Mouse (Mus musculus) intestine, postnatal 0 days (tissue): Measurements from ENCODE around the gene Taf12. TPM values are rescaled to one million over a fixed set of nuclear protein-coding genes. Genes with fewer than 3 reads are reported as not detected.
A peak's percentile ranks its signal among the peaks of the same experiment; 100 is the strongest.

Source experiments
- ATAC-seq: fragments of 200-750 bp; cut with Nextera tagmentation; 2 replicates; pipeline ENCODE4 v1.8.0; 2017; ENCODE audit warnings: mild to moderate bottlenecking, moderate TSS enrichment, moderate library complexity
- H3K27ac ChIP-seq: fragments of 300-500 bp; sonication (generic); 2 replicates; pipeline ENCODE4 v1.5.1; 2014; ENCODE audit warnings: mild to moderate bottlenecking, low read depth, low read length, moderate library complexity
- H3K27me3 ChIP-seq: fragments of 300-500 bp; sonication (generic); replicated peaks from 2 replicates; pipeline ENCODE4 v1.6.1; 2014; ENCODE audit warnings: low read length, mixed read lengths; ENCODE audit not compliant: control insufficient read depth, insufficient read depth
- H3K36me3 ChIP-seq: fragments of 300-500 bp; sonication (generic); 2 replicates; pipeline ENCODE4 v1.6.1; 2014; ENCODE audit warnings: mild to moderate bottlenecking, moderate library complexity; ENCODE audit not compliant: control insufficient read depth, insufficient read depth
- H3K4me1 ChIP-seq: fragments of 300-500 bp; sonication (generic); replicated peaks from 2 replicates; pipeline ENCODE4 v1.6.1; 2014; ENCODE audit warnings: antibody characterized with exemption, low read length, mixed read lengths; ENCODE audit not compliant: control insufficient read depth, insufficient read depth
- H3K4me2 ChIP-seq: fragments of 300-500 bp; sonication (generic); replicated peaks from 2 replicates; pipeline ENCODE4 v1.6.1; 2014; ENCODE audit warnings: low read depth, mild to moderate bottlenecking, moderate library complexity
- H3K4me3 ChIP-seq: fragments of 300-500 bp; sonication (generic); 2 replicates; pipeline ENCODE4 v1.5.1; 2014; ENCODE audit warnings: low read depth, low read length
- H3K9ac ChIP-seq: fragments of 300-500 bp; sonication (generic); 2 replicates; pipeline ENCODE4 v1.6.1; 2014; ENCODE audit warnings: mild to moderate bottlenecking, low read depth, low read length
- H3K9me3 ChIP-seq: fragments of 300-500 bp; sonication (generic); 2 replicates; pipeline ENCODE4 v1.6.1; 2016; ENCODE audit warnings: mixed run types; ENCODE audit not compliant: control insufficient read depth
- CTCF ChIP-seq: sonication (generic); IDR thresholded peaks from 2 replicates; pipeline ENCODE4 v1.5.1; 2016; ENCODE audit warnings: low read depth, mild to moderate bottlenecking, control low read depth, antibody characterized with exemption, moderate library complexity
- WGBS: fragments of 180-500 bp; shearing (Covaris S2); extraction: QIAGEN DNeasy Blood & Tissue Kit; methylation state at CpG from one replicate; pipeline ENCODE4 v1.1.7; 2014; 5-methylcytosine and 5-hydroxymethylcytosine counted together
- polyA plus RNA-seq: library from polyadenylated mRNA; unstranded; fragments of >200 nt; fragmentation: Nextera tagmentation; extraction: Ambion mirVana; gene quantifications from 2 replicates; pipeline ENCODE4 v1.2.1, GENCODE M21; 2015

Taf12 gene
- polyA plus RNA-seq, 1 experiment from 2014 or later = 43.2 TPM

- H3K27me3 ChIP-seq = no peaks in the 10 kb centered on the region
- TF ChIP-seq CTCF = no peak
- 0 out of 2 replicates have a peak, but pooled peaks cover 6% of the 10 kb centered on the region for H3K36me3 ChIP-seq
- peak overlapping the region; percentile 98 for H3K27ac ChIP-seq
- H3K4me1 ChIP-seq = peaks cover 9% of the 10 kb centered on the region; the same call in 1 of the 2 replicates
- H3K4me3 ChIP-seq = peak overlapping the region; percentile 85
- peak overlapping the region; percentile 97 for H3K9ac ChIP-seq
- ATAC-seq = peak; percentile 81
- under 1% methylated on average over 27 of the region's 64 CpGs for WGBS
- H3K9me3 ChIP-seq = no peaks in the 10 kb centered on the region
- peak overlapping the region; percentile 84 for H3K4me2 ChIP-seq
These were observed 13.5 kb upstream of the Taf12 start for GRCm38 (mm10) chr4:132260404-132261379.

DNA sequence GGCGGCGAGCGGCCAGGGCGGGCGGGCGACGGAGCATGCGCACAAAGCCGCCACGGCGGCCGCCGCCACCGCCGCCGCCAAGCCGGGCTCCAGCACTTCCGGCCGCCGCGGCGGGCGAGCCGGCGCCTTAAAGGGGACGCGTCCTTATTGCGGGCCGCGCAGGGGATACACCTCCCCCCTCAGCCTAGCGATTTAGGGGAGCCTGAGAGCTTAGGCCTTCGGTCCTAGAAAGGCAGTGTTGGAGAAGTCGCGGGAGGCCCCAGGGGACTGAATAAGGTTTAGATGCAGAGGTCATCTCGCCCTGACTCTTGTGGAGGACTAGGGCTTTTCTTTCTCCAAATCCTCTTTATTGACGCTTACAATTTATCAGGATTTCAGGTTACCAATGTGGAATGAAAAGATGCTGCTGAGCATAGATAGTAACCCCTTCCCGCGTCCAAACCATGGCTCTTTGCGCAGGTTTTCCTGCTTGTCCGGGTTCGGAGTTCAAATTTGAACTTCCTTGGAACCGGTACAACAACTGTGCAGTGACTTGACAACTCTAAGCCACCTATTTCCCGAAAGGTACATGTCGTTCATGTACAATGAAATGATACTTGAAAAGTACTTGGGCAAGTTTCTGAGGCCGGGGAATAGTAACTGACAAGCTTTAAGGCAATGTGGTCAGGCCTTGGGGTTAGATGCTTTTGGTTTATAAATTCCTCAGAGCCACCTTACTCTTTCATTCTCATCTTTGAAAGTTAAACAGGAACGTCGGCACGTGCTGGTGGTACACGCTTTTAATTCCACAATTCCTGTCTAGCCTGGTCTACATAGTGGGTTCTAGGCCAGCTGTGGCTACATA is 12.4 kb upstream of the Taf12 start, which contains the start of gene Gmeb1:
Gene Gmeb1, minus strand, starts transcription at position 89 of the 844 bp plus-strand sequence.
- ATAC-seq = peak; percentile 80
- no peak for TF ChIP-seq CTCF
- peak within 1 kb of the TSS; percentile 84 for H3K4me2 ChIP-seq
- 11% methylated on average over 33 of the region's 49 CpGs for WGBS
- no peaks in the 10 kb centered on the region for H3K36me3 ChIP-seq
- H3K27me3 ChIP-seq = no peaks in the 10 kb centered on the region
- peak within 1 kb of the TSS; percentile 85 for H3K4me3 ChIP-seq
- H3K27ac ChIP-seq = peak within 1 kb of the TSS; percentile 98
- H3K4me1 ChIP-seq = peaks cover 9% of the 10 kb centered on the region; the same call in 1 of the 2 replicates
- H3K9me3 ChIP-seq = no peaks in the 10 kb centered on the region
- H3K9ac ChIP-seq = peak within 1 kb of the TSS; percentile 97

DNA sequence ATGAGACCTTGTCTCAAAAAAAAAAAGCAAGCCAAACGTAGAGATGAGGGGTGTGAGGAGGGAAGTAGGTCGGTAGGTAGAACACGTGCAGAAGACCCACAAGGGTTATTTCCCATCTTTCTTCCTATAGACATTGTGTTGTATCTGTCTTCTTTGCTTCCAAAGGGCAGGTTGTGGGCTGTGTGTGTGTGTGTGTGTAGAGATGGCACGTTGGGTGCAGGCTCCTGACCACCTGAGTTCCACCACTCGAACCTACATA is 11.9 kb upstream of the Taf12 start:
- Histone ChIP-seq H3K27me3 (no peaks in the 10 kb centered on the region), H3K9me3 (no peaks in the 10 kb centered on the region), H3K27ac (no peak overlapping the region), H3K36me3 (no peaks in the 10 kb centered on the region), H3K4me1 (peaks cover 9% of the 10 kb centered on the region; the same call in 1 of the 2 replicates), H3K9ac (no peak overlapping the region), H3K4me2 (no peak overlapping the region), H3K4me3 (no peak overlapping the region)
- 70% methylated on average over 5 of the region's 5 CpGs for WGBS
- TF ChIP-seq CTCF = no peak
- ATAC-seq = no peak

- H3K9me3 ChIP-seq = no peaks in the 10 kb centered on the region
- ATAC-seq = no peak
- H3K4me3 ChIP-seq = no peak overlapping the region
- H3K4me1 ChIP-seq = peaks cover 9% of the 10 kb centered on the region; the same call in 1 of the 2 replicates
- no peak overlapping the region for H3K27ac ChIP-seq
- no peak overlapping the region for H3K4me2 ChIP-seq
- TF ChIP-seq CTCF = no peak
- H3K36me3 ChIP-seq = no peaks in the 10 kb centered on the region
- 88% methylated on average over 7 of the region's 7 CpGs for WGBS
- no peak overlapping the region for H3K9ac ChIP-seq
- H3K27me3 ChIP-seq = no peaks in the 10 kb centered on the region
These were observed 10.9 kb upstream of the Taf12 start for GRCm38 (mm10) chr4:132263313-132263712.

GRCm38 (mm10) chr4:132266835-132267349 is 7.3 kb upstream of the Taf12 start:
- Histone ChIP-seq H3K4me2 (no peak overlapping the region), H3K27me3 (no peaks in the 10 kb centered on the region), H3K4me1 (0 out of 2 replicates have a peak, but pooled peaks cover 2% of the 10 kb centered on the region), H3K4me3 (no peak overlapping the region), H3K36me3 (no peaks in the 10 kb centered on the region), H3K9ac (no peak overlapping the region), H3K9me3 (no peaks in the 10 kb centered on the region), H3K27ac (no peak overlapping the region)
- no peak for TF ChIP-seq CTCF
- no peak for ATAC-seq
- WGBS = 80% methylated on average over 3 of the region's 3 CpGs
